Mouse (Mus musculus) cerebellum, adult (tissue): ENCODE results near the gene Gstm5.
A peak's percentile ranks its signal among the peaks of the same experiment; 100 is the strongest.

Experiments
- ATAC-seq: cut with Nextera tagmentation; 2 replicates; pipeline ENCODE4 v1.9.2; 2017; ENCODE audit warnings: mild to moderate bottlenecking, moderate library complexity, mixed read lengths; ENCODE audit not compliant: insufficient number of reproducible peaks, low FRiP score, low TSS enrichment

The Gstm5 gene

DNA sequence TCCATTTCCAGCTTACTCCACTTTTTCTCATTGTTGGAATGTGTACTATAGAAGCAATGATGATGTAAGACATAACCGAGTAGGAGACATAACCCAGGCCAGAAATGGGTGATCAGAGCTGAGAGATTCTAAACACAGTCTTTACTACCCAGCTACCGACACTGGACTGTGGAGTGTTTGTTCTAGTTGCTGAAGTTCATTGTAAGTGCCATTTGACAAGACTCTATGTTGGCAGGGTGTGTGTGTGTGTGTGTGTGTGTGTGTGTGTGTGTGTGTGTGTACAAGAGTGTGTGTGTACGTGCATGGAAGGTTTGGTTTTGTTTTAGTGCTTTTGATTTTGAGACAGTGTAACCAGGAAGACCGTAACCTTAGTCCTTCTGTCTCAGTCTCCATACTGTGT is 34.1 kb downstream of the Gstm5 start:
- ATAC-seq, result no peak

DNA sequence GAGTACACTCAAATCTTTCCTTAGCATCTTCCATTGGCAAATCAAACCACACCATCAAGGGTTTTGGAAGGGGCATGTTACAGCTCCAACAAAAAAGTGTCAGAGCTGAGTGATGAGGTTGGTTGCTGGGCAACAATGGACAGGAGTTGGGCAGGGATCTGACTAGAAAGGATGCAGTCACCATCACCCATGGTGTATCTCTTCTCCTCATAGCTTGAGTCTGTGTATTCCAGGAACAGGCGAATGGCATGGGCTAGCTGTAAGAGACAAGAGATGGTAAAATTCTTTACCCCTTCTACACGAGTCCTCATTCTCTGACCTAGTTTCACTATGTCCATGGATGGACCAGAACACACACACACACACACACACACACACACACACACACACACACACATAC is 35.5 kb downstream of the Gstm5 start:
- no peak for ATAC-seq

DNA sequence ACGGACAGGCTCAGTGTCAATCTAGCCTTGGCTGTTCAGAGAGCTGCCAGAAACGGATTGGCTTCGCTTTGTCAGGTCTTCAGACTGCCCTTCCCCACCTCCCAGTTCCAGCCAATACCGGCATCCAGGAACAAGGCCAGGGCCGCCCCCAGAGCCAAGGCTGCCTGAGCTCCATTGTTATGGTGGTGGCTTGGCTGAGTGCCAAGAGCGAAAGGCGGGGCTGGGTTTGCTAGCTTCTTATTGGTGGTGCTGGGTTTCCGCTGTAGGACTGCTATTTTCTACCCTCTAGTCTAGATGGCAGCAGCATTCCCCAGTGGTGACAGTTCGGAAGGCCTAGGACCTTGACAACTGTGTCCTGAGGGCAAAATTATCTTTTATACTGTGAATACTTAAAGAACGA is 36.0 kb downstream of the Gstm5 start, which contains the start of gene Gstm7:
Gene Gstm7, minus strand, starts transcription at position 148 of the 400 bp plus-strand sequence.
- ATAC-seq, result peak; percentile 78

DNA sequence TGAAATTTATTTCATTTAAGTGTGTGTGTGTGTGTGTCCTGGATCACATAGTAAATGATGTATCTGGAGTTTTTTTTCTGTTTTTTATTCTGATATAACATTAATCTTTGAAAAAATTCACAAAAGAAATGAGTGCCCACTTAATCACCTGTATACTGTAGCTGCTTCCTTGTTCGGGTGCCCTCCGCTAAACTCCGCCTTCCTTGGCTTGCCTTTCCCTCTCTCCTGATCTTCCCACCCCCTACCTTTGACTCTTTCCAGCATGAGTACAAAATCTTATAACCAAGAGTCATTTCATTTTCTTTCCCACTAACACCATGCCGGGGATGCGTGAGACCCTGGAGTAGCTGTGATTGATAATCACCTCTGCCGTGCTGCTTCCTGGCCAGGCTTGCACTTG is 36.5 kb downstream of the Gstm5 start:
- no peak for ATAC-seq

DNA sequence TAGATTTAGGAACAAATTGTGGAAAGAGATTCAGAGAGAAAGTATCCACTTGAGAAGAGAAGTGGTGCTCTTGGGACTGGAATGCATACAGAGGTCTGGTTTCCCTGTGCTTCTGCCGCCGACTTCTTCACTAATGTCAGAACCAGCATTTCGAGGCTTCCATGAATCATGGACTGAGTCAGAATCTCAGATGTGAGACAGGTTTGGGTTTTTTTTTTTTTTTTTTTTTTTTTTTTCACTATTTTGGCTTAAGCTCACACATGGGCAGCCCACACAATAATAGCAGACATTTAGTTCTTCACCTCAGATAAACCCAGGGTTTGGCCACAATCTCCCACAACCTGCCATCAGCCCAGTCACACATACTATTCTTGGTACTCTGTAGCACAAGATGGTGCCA is 39.6 kb downstream of the Gstm5 start:
- no peak for ATAC-seq

DNA sequence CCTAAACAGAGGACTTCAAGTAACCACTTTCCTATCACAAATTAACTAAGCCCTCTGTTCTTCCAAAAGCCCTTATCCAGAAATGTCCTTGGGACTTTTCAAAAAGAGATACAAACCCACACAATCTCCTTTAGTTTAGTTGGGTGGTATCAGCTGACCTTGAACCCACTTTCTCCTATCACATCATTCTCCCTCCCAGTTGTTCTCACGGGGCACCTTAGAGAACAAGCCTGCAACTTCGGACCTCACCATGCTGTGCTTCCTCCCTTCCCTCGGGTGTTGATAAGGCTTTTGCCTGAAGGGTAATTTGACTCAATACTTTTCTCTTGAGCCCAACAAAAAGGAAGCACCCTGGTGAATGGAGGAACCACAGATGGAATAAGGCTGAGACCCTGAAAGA is 40.3 kb downstream of the Gstm5 start:
- ATAC-seq, result no peak

DNA sequence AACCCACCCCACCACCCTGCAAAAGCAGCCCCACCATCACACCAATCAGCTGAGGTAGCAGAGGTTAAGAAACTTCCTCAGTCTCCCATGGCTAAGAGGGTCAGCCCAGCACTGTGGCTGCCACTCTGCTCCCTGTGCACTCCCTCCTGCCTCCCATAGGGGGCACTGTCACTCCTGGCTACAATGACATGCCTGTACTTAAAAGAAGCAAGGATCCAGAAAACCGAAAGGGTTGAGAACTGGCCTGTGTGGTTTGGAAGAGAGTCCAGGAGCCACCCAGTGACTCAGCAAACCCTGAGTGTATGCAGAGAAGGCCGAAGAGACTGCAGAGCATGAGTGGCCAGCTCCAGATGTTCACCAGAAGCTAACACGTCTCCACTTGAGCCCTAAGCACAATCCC is 43.8 kb downstream of the Gstm5 start:
- ATAC-seq, result 0 out of 2 replicates have a peak, but pooled peaks have one; percentile 45

DNA sequence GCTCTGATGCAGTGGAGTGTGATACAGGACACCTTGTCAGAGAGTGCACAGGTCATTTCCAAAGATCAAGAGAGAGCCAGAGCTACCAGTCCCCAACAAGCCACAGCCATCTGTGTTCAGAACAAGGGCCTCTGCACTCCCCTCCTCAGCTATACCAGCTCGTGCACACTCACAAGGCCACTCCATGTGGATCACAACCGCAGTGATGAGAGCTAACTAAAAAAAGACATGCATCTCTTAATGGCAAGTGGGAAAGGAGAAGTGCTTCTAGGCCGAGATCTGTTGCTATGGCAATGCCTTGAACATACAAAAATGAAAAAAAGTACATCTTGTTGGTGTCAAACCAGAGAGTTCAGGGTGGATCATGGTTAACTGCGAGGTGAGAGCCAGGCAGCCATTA is 44.2 kb downstream of the Gstm5 start:
- no peak for ATAC-seq

DNA sequence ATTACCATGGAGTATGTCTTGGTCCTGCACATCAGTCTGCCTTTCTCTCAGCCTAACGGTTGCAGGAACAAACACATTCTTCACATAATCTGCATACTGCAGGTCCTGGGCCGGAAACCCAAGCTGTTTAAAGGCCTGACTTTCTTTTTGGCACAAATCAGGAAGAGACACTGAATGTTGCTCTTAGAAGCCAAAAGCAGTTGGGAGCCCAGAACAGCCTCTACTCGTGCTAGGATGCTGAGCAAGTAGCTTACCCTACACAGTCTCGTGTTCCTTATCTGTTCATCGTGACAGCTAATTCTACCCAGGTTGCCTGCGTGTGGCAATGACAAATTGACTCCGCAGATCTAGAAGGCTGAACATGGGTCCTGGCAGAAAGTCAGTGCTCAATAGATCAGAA is 44.9 kb downstream of the Gstm5 start:
- no peak for ATAC-seq

DNA sequence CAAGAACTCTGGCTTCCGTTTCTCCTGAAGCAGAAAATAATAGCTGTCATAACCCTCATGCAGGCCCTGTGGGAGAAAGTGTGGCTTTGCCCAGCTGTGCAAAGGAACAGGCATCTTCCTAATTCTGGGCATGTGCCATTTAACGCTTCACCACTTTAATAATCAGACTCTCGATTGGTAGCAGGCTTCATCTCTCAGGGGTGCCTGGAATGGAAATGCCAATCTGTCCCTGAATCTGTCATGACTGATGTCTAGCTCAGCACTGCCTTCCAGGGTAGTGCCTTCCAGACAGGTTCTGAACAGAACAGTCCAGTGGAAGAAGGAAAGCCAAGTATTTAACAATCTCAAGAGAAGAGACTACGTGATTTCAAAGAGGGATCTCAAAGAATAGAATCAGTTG is 45.6 kb downstream of the Gstm5 start:
- no peak for ATAC-seq

DNA sequence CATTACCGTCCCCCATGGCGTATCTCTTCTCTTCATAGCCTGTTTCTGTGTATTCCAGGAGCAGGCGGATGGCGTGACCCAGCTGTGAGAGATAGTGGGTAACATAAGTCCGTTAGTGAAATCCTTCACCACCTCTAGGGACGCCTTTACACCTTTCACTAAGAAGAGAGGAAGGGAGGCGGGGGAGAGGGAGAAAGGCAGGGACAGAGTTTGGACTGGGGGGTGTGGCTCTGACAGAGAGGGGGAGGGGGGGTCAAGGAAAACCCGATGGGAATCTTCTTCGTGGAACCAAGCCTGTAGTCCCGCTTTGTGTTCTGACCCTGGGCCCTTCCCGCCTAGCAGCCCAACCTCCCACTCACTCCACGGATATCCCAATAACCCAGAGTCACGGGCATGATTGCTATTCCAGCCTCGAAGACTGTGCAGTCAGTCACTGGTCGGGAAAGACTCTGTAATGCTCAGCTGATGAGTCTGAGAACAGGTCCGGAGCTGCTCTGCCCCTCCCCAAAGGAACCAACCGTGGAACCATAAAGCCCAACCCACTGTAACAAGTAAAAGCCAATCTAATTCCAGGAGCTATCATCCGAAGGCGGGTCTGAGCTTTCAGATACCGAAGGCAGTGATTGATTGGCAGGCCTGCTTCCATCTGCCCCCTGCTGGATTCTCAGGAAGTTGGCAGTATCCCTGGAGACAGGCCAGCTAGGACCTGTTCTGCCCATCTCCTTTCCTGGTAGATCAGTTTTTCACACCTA is 47.8 kb downstream of the Gstm5 start, which contains the start of gene Gstm6:
Gene Gstm6, minus strand, starts transcription at position 511 of the 752 bp plus-strand sequence.
- no peak for ATAC-seq

DNA sequence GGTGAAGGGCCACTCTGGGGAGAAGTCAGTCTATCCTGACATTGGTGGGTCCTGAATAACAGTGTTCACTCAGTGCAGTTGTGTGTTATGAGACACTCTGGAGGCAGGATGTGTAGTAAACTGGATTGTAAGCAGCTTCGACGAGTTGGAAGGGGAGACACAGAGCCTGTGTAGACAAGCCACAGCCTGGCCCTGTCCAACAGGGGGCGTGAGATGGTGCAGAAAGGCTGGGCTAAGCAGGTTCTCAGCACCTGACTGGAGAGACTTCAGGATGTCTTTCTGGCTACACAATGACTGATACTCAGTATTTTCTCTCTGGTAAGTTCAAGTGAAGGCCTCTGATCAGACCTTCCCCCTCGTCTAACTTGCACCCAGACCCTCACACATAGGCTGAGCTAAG is 50.1 kb downstream of the Gstm5 start:
- ATAC-seq, result no peak
